Mouse (Mus musculus): ENCODE results near the gene Ormdl3. TPM values are rescaled to one million over a fixed set of nuclear protein-coding genes. Genes with fewer than 3 reads are reported as not detected.
"Not testable (repeated sequence)": the region's sequence is repeated elsewhere in the genome, so short reads cannot be mapped to it uniquely, and the experiment has no call there.

Gene Ormdl3
- polyA plus RNA-seq, 1 experiment from 2014 or later: 8.0 TPM

DNA sequence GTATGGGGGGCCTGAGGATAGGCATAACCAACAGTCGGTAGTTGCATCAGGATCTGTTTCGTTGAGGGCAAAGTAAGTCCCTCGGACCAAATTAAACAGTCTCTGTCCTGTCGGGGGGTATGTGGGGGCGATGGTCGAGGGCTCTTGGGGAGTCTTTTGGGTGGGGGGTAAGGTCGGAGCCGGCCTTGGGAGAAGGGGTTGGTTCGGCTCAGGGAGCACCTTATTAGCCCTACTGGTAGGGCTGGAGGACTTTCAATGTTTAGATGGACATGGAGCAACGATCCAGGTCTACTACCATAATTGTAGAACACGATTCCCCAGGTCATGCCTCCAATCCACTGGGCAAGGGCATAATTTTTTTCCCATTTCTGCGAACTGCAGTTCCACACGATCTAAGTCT is 33.6 kb upstream of the Ormdl3 start:
- Histone ChIP-seq H3K9ac (replicated peaks; ENCODE audit: low read length) (no peak overlapping the region), H3K4me3 (ENCODE audit: low read depth, low read length) (no peak overlapping the region), H3K27ac (replicated peaks; ENCODE audit: low read depth, low read length) (no peak overlapping the region), H3K36me3 (replicated peaks; ENCODE audit: control insufficient read depth, insufficient read depth, low read depth, low read length) (no peaks in the 10 kb centered on the region), H3K4me1 (ENCODE audit: control insufficient read depth, insufficient read depth, low read length) (no peaks in the 10 kb centered on the region), H3K9me3 (replicated peaks; ENCODE audit: control insufficient read depth, low read length) (no peaks in the 10 kb centered on the region), H3K27me3 (ENCODE audit: control insufficient read depth, insufficient read depth, low read length) (no peaks in the 10 kb centered on the region), H3K4me2 (ENCODE audit: low read depth, low read length) (no peak overlapping the region)
- 95% methylated on average over 13 of the region's 13 CpGs for WGBS
- ATAC-seq (replicated peaks; ENCODE audit: insufficient number of reproducible peaks, low FRiP score, low TSS enrichment, low read depth) (no peak), DNase-seq (ENCODE audit: low spot score) (no peak)

DNA sequence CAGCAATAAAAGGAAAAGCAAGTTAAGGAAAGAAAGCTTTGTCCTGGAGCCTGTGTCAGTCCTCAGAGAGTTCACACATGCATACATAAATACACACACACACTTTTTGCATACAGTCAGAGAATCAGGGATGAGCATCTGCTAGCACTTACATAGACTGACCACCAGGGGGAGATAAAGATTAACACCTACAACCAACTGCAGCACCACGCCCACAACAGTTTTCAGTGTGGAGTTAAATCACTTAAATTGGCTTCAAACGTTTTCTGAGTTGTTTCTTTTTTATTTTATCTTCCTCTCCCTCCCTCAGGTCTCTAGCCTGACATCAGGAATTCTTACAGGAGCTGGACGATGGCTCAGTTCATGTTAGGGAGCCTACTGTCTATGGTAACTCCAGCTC is 19.6 kb upstream of the Ormdl3 start:
- H3K4me2 ChIP-seq (ENCODE audit: low read depth, low read length): no peak overlapping the region
- H3K4me3 ChIP-seq (ENCODE audit: low read depth, low read length): no peak overlapping the region
- H3K9ac ChIP-seq (replicated peaks; ENCODE audit: low read length): no peak overlapping the region
- DNase-seq (ENCODE audit: low spot score) (peak; percentile 80), ATAC-seq (replicated peaks; ENCODE audit: insufficient number of reproducible peaks, low FRiP score, low TSS enrichment, low read depth) (no peak)
- H3K36me3 ChIP-seq (replicated peaks; ENCODE audit: control insufficient read depth, insufficient read depth, low read depth, low read length): no peaks in the 10 kb centered on the region
- H3K27ac ChIP-seq (replicated peaks; ENCODE audit: low read depth, low read length): no peak overlapping the region
- H3K4me1 ChIP-seq (ENCODE audit: control insufficient read depth, insufficient read depth, low read length): no peaks in the 10 kb centered on the region
- WGBS: 7% methylated on average over 3 of the region's 3 CpGs
- H3K9me3 ChIP-seq (replicated peaks; ENCODE audit: control insufficient read depth, low read length): no peaks in the 10 kb centered on the region
- no peaks in the 10 kb centered on the region for H3K27me3 ChIP-seq (ENCODE audit: control insufficient read depth, insufficient read depth, low read length)

DNA sequence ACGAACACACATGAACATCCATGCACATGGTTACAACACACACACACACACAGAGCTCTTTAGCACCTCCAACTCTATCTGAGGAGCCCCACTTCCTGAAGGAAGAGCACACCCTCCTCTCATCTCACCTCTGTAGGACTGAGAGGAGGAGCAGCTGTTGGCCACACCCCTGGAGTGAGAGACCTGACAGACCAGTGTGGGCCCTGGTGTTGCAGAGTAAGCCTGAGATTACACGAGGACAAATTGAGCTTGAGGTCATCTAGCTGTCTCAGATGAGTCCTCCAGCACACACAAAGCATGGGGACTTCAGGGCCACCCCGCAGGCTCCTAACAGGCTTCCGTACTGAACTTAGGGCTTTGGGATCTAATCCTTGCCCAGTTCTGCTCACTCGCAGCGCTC is 17.7 kb upstream of the Ormdl3 start:
- H3K36me3 ChIP-seq (replicated peaks; ENCODE audit: control insufficient read depth, insufficient read depth, low read depth, low read length); H3K9me3 ChIP-seq (replicated peaks; ENCODE audit: control insufficient read depth, low read length); DNase-seq (ENCODE audit: low spot score); H3K9ac ChIP-seq (replicated peaks; ENCODE audit: low read length); ATAC-seq (replicated peaks; ENCODE audit: insufficient number of reproducible peaks, low FRiP score, low TSS enrichment, low read depth); H3K4me2 ChIP-seq (ENCODE audit: low read depth, low read length); H3K27ac ChIP-seq (replicated peaks; ENCODE audit: low read depth, low read length); H3K4me3 ChIP-seq (ENCODE audit: low read depth, low read length); H3K27me3 ChIP-seq (ENCODE audit: control insufficient read depth, insufficient read depth, low read length); H3K4me1 ChIP-seq (ENCODE audit: control insufficient read depth, insufficient read depth, low read length): not testable (repeated sequence)
- 71% methylated on average over 6 of the region's 6 CpGs for WGBS

GRCm38 (mm10) chr11:98603953-98604352 is 16.8 kb upstream of the Ormdl3 start:
- Histone ChIP-seq H3K9ac (replicated peaks; ENCODE audit: low read length) (no peak overlapping the region), H3K27ac (replicated peaks; ENCODE audit: low read depth, low read length) (no peak overlapping the region), H3K4me1 (ENCODE audit: control insufficient read depth, insufficient read depth, low read length) (no peaks in the 10 kb centered on the region), H3K4me2 (ENCODE audit: low read depth, low read length) (no peak overlapping the region), H3K9me3 (replicated peaks; ENCODE audit: control insufficient read depth, low read length) (no peaks in the 10 kb centered on the region), H3K4me3 (ENCODE audit: low read depth, low read length) (no peak overlapping the region), H3K27me3 (ENCODE audit: control insufficient read depth, insufficient read depth, low read length) (peaks cover 3% of the 10 kb centered on the region; the same call in 1 of the 2 replicates), H3K36me3 (replicated peaks; ENCODE audit: control insufficient read depth, insufficient read depth, low read depth, low read length) (no peaks in the 10 kb centered on the region)
- ATAC-seq (replicated peaks; ENCODE audit: insufficient number of reproducible peaks, low FRiP score, low TSS enrichment, low read depth) (no peak), DNase-seq (ENCODE audit: low spot score) (no peak)
- WGBS: 86% methylated on average over 2 of the region's 2 CpGs

DNA sequence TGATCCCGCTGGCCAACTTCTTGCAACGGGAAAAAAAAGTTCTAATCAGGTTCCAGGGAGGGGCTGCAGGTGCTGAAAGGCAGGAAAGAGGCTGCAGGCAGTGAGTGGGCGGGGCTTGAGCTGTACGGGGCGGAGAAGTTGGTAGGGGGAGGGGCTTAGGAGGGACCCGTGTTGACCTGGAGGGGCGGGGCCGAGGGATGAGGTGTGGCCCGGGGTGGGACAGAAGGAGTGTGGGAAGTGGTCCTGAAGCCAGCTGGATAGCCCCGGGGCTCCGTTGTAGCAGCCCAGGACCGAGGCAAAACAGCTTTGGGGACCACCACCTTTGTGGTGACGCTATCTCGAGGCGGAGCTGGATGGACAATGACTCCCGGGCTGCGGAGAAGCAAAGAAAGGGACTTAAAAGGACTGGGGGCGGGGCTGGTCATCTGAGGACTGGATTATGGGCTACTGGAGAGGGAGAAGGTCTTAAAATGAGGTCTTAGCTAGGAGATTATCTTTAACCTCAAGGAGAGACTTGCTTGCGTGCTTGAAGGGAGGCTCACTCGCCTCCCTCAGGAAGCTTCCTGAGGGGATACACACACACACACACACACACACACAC is 15.0 kb upstream of the Ormdl3 start:
- Histone ChIP-seq H3K9me3 (replicated peaks; ENCODE audit: control insufficient read depth, low read length) (no peaks in the 10 kb centered on the region), H3K9ac (replicated peaks; ENCODE audit: low read length) (peak overlapping the region; percentile 25; the same call in 1 of the 2 replicates), H3K36me3 (replicated peaks; ENCODE audit: control insufficient read depth, insufficient read depth, low read depth, low read length) (no peaks in the 10 kb centered on the region), H3K27me3 (ENCODE audit: control insufficient read depth, insufficient read depth, low read length) (peaks cover 6% of the 10 kb centered on the region; the same call in 1 of the 2 replicates), H3K27ac (replicated peaks; ENCODE audit: low read depth, low read length) (no peak overlapping the region), H3K4me2 (ENCODE audit: low read depth, low read length) (peak overlapping the region; percentile 51), H3K4me3 (ENCODE audit: low read depth, low read length) (peak overlapping the region; percentile 14; the same call in 1 of the 2 replicates), H3K4me1 (ENCODE audit: control insufficient read depth, insufficient read depth, low read length) (no peaks in the 10 kb centered on the region)
- DNase-seq (ENCODE audit: low spot score): peak; percentile 65
- ATAC-seq (replicated peaks; ENCODE audit: insufficient number of reproducible peaks, low FRiP score, low TSS enrichment, low read depth): no peak
- 2% methylated on average over 20 of the region's 20 CpGs for WGBS

GRCm38 (mm10) chr11:98599291-98599690 is 12.1 kb upstream of the Ormdl3 start:
- 35% methylated on average over 18 of the region's 18 CpGs for WGBS
- no peak overlapping the region for H3K27ac ChIP-seq (replicated peaks; ENCODE audit: low read depth, low read length)
- no peak for ATAC-seq (replicated peaks; ENCODE audit: insufficient number of reproducible peaks, low FRiP score, low TSS enrichment, low read depth)
- DNase-seq (ENCODE audit: low spot score): no peak
- H3K4me1 ChIP-seq (ENCODE audit: control insufficient read depth, insufficient read depth, low read length): no peaks in the 10 kb centered on the region
- no peaks in the 10 kb centered on the region for H3K36me3 ChIP-seq (replicated peaks; ENCODE audit: control insufficient read depth, insufficient read depth, low read depth, low read length)
- no peak overlapping the region for H3K4me2 ChIP-seq (ENCODE audit: low read depth, low read length)
- peaks cover 6% of the 10 kb centered on the region; the same call in 1 of the 2 replicates for H3K27me3 ChIP-seq (ENCODE audit: control insufficient read depth, insufficient read depth, low read length)
- H3K4me3 ChIP-seq (ENCODE audit: low read depth, low read length): no peak overlapping the region
- H3K9me3 ChIP-seq (replicated peaks; ENCODE audit: control insufficient read depth, low read length): no peaks in the 10 kb centered on the region
- no peak overlapping the region for H3K9ac ChIP-seq (replicated peaks; ENCODE audit: low read length)

DNA sequence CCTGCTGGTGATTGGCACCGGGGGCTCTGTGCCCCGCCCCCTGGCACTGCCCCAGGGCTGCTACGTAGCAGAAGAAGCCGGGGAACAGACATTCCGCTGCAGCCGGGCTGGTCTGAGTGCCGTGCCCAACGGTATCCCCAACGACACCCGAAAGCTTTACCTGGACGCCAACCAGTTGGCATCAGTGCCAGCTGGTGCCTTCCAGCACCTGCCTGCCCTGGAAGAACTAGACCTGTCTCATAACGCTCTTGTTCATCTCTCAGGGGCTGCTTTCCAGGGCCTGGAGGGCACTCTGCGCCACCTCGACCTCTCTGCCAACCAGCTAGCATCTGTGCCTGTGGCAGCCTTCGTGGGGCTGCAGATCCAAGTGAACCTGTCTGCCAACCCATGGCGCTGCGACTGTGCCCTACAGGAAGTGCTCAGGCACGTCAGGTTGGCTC is 11.7 kb upstream of the Ormdl3 start:
- no peaks in the 10 kb centered on the region for H3K4me1 ChIP-seq (ENCODE audit: control insufficient read depth, insufficient read depth, low read length)
- peaks cover 6% of the 10 kb centered on the region; the same call in 1 of the 2 replicates for H3K27me3 ChIP-seq (ENCODE audit: control insufficient read depth, insufficient read depth, low read length)
- H3K9me3 ChIP-seq (replicated peaks; ENCODE audit: control insufficient read depth, low read length): no peaks in the 10 kb centered on the region
- H3K27ac ChIP-seq (replicated peaks; ENCODE audit: low read depth, low read length): no peak overlapping the region
- no peak for DNase-seq (ENCODE audit: low spot score)
- WGBS: 67% methylated on average over 18 of the region's 18 CpGs
- no peak overlapping the region for H3K9ac ChIP-seq (replicated peaks; ENCODE audit: low read length)
- H3K36me3 ChIP-seq (replicated peaks; ENCODE audit: control insufficient read depth, insufficient read depth, low read depth, low read length): no peaks in the 10 kb centered on the region
- no peak overlapping the region for H3K4me2 ChIP-seq (ENCODE audit: low read depth, low read length)
- no peak for ATAC-seq (replicated peaks; ENCODE audit: insufficient number of reproducible peaks, low FRiP score, low TSS enrichment, low read depth)
- H3K4me3 ChIP-seq (ENCODE audit: low read depth, low read length): no peak overlapping the region

GRCm38 (mm10) chr11:98597991-98598390 is 10.8 kb upstream of the Ormdl3 start, which contains the start of gene Lrrc3c:
Gene Lrrc3c, plus strand, starts transcription at chr11:98598291.
- Histone ChIP-seq H3K9me3 (replicated peaks; ENCODE audit: control insufficient read depth, low read length) (no peaks in the 10 kb centered on the region), H3K4me2 (ENCODE audit: low read depth, low read length) (no peak within 1 kb of the TSS), H3K4me1 (ENCODE audit: control insufficient read depth, insufficient read depth, low read length) (no peaks in the 10 kb centered on the region), H3K4me3 (ENCODE audit: low read depth, low read length) (no peak within 1 kb of the TSS), H3K27ac (replicated peaks; ENCODE audit: low read depth, low read length) (no peak within 1 kb of the TSS), H3K9ac (replicated peaks; ENCODE audit: low read length) (no peak within 1 kb of the TSS), H3K36me3 (replicated peaks; ENCODE audit: control insufficient read depth, insufficient read depth, low read depth, low read length) (no peaks in the 10 kb centered on the region), H3K27me3 (ENCODE audit: control insufficient read depth, insufficient read depth, low read length) (peaks cover 6% of the 10 kb centered on the region; the same call in 1 of the 2 replicates)
- 79% methylated on average over 8 of the region's 8 CpGs for WGBS
- DNase-seq (ENCODE audit: low spot score) (no peak), ATAC-seq (replicated peaks; ENCODE audit: insufficient number of reproducible peaks, low FRiP score, low TSS enrichment, low read depth) (no peak)

All from embryonic facial prominence, embryonic 11.5 days (tissue).